Mouse (Mus musculus): ENCODE measurements at regions not wholly inside any gene's neighbourhood (a gene's known extent, or its start where the extent isn't known, plus 50 kb on each side); places are given as distances from the start of the nearest gene placed in this dataset.
A peak's percentile ranks its signal among the peaks of the same experiment; 100 is the strongest.
"Not testable (repeated sequence)": the region's sequence is repeated elsewhere in the genome, so short reads cannot be mapped to it uniquely, and the experiment has no call there.

- no peak for ATAC-seq (ENCODE audit: low TSS enrichment)
Observed at GRCm38 (mm10) chr1:80969927-80970326, 106.8 kb upstream of the Nyap2 start.

GRCm38 (mm10) chr1:80969194-80969593 is 107.6 kb upstream of the Nyap2 start:
- ATAC-seq (ENCODE audit: low TSS enrichment): no peak

- ATAC-seq (ENCODE audit: low TSS enrichment): no peak
Observed at GRCm38 (mm10) chr1:80965792-80966191, 111.0 kb upstream of the Nyap2 start.

GRCm38 (mm10) chr1:80964376-80964775 is 112.4 kb upstream of the Nyap2 start:
- ATAC-seq (ENCODE audit: low TSS enrichment): peak; percentile 97

GRCm38 (mm10) chr1:80963838-80964237 is 112.9 kb upstream of the Nyap2 start:
- ATAC-seq (ENCODE audit: low TSS enrichment): no peak

- ATAC-seq (ENCODE audit: low TSS enrichment): no peak
Observed at GRCm38 (mm10) chr1:80950406-80950805, 126.3 kb upstream of the Nyap2 start.

- not testable (repeated sequence) for ATAC-seq (ENCODE audit: low TSS enrichment)
Observed at GRCm38 (mm10) chr1:80946049-80946448, 130.7 kb upstream of the Nyap2 start.

GRCm38 (mm10) chr1:80939372-80939771 is 137.4 kb upstream of the Nyap2 start:
- ATAC-seq (ENCODE audit: low TSS enrichment): no peak

- ATAC-seq (ENCODE audit: low TSS enrichment): no peak
Observed at GRCm38 (mm10) chr1:80899281-80899680, 141.0 kb upstream of the Dock10 start.

- no peak for ATAC-seq (ENCODE audit: low TSS enrichment)
Observed at GRCm38 (mm10) chr1:80874140-80874849, 116.0 kb upstream of the Dock10 start.

- ATAC-seq (ENCODE audit: low TSS enrichment): no peak
Observed at GRCm38 (mm10) chr1:80873596-80873995, 115.3 kb upstream of the Dock10 start.

- ATAC-seq (ENCODE audit: low TSS enrichment): no peak
Observed at GRCm38 (mm10) chr1:80868805-80869204, 110.5 kb upstream of the Dock10 start.

- ATAC-seq (ENCODE audit: low TSS enrichment): peak; percentile 35; the same call in 1 of the 2 replicates
Observed at GRCm38 (mm10) chr1:80856981-80857380, 98.7 kb upstream of the Dock10 start.

GRCm38 (mm10) chr1:80854945-80855656 is 96.8 kb upstream of the Dock10 start:
- ATAC-seq (ENCODE audit: low TSS enrichment): no peak

GRCm38 (mm10) chr1:80854289-80854701 is 96.0 kb upstream of the Dock10 start:
- peak; percentile 91 for ATAC-seq (ENCODE audit: low TSS enrichment)

- ATAC-seq (ENCODE audit: low TSS enrichment): peak; percentile 71
Observed at GRCm38 (mm10) chr1:80852761-80853160, 94.4 kb upstream of the Dock10 start.

- ATAC-seq (ENCODE audit: low TSS enrichment): peak; percentile 77
Observed at GRCm38 (mm10) chr1:80830196-80830794, 72.0 kb upstream of the Dock10 start.

- no peak for ATAC-seq (ENCODE audit: low TSS enrichment)
Observed at GRCm38 (mm10) chr1:80826383-80826782, 68.1 kb upstream of the Dock10 start.

GRCm38 (mm10) chr1:80823953-80824352 is 65.6 kb upstream of the Dock10 start:
- peak; percentile 80 for ATAC-seq (ENCODE audit: low TSS enrichment)

GRCm38 (mm10) chr1:80822185-80822584 is 63.9 kb upstream of the Dock10 start:
- ATAC-seq (ENCODE audit: low TSS enrichment): no peak

- ATAC-seq (ENCODE audit: low TSS enrichment): no peak
Observed at GRCm38 (mm10) chr1:80812906-80813305, 54.6 kb upstream of the Dock10 start.

Measured in frontal cortex, adult (tissue).